Mouse (Mus musculus) liver, embryonic 14.5 days (tissue): ENCODE measurements around the gene Cttnbp2.

Source experiments
- CTCF ChIP-seq: IDR thresholded peaks from 2 replicates; pipeline ENCODE4 v1.5.1; 2016; ENCODE audit warnings: antibody characterized with exemption, low read depth, control low read depth
- EP300 ChIP-seq: IDR thresholded peaks from 2 replicates; pipeline ENCODE4 v1.6.1; 2016; ENCODE audit warnings: antibody characterized with exemption, low read depth

DNA sequence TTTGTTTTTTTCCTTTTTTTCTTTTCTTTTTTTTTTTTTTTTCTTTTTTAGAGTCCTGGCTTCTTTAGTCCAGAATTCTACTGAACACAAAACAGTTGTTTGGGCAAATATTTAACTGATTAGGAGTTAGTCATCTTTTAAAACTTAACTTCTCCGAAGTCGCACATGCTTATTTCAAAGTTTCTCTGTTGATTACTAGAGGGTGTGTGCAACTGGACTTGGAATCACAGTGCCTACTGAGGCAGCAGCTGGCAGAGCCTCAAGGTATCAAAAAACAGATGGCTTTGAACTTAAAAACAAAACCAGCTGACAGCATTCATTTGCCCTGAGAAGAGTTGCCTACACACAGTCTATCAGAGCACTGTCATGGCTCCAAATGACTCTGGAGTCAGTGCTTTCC, 82.8 kb downstream of the Cttnbp2 start:
- no peak for TF ChIP-seq EP300
- TF ChIP-seq CTCF = no peak
